In the genomic region with DNA sequence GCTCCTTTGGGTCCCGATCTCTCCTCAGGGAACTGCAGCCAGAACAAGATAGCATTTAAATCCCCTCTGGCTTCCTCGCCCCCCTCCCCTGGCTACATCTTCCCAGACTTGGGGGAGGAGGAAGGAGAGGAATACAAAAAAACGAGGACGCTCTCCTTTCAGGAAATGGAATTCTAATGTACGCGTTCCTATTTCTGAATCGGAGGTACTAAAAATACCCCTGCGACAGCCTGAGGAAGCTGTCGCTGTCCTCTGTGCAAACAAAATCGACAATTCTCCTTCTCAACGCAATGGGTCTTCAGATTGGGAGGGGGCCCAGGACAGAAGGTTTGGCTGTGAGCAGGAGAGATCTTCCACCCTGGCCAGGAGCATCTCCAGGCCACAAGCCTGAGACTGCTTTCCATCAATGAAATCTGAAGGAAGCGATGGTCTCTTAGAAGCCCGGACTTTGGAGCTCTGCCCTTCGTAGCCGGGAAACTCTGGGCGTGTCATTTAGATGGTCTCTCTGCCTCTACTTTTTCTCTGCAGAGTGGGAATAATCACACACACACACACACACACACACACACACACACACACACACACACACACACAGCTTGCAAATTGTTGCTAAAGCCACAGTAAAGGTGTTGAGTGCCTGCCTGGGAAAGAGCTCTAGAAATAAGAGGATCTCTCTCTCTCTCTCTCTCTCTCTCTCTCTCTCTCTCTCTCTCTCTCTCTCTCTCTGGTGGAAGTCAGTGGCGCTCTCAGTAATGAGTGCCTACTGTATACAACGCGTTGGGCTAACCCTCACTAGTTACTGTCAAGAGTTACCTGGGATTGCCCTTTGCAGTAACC, we compare ENCODE assay signal across 14 mouse cellular contexts. TPM values are rescaled to one million over a fixed set of nuclear protein-coding genes. Genes with fewer than 3 reads are reported as not detected.
DNase-seq lines count a peak whose midpoint lies in the region; ATAC-seq lines count a peak whose summit lies in the region.
"Had no signal": no experiment of that assay in that cellular context is flagged by ENCODE, and none has a peak within 500 bp of the region (broad histone marks: within the 10 kb centered on the region; RNA-seq: fewer than 3 reads in every experiment).

No protein-coding gene starts in this region.

- WGBS in heart, embryonic 15.5 days, result under 1% methylated on average over 19 of the region's 19 CpGs
- WGBS in neural tube, embryonic 15.5 days, result 1% methylated on average over 19 of the region's 19 CpGs
- WGBS in forebrain, embryonic 14.5 days, result 3% methylated on average over 19 of the region's 19 CpGs

- no peak overlapping the region for H3K9ac ChIP-seq in heart, embryonic 15.5 days
- no peak overlapping the region for H3K9ac ChIP-seq in neural tube, embryonic 15.5 days (replicated peaks)
- peak overlapping the region; percentile 91 for H3K9ac ChIP-seq in forebrain, embryonic 14.5 days (ENCODE audit: low read length)
- H3K9ac ChIP-seq: hindbrain, embryonic 15.5 days; lung, embryonic 14.5 days had no signal

- peaks cover 95% of the 10 kb centered on the region for H3K27me3 ChIP-seq in heart, embryonic 15.5 days
- peaks cover 91% of the 10 kb centered on the region for H3K27me3 ChIP-seq in neural tube, embryonic 15.5 days (replicated peaks)
- peaks cover 21% of the 10 kb centered on the region for H3K27me3 ChIP-seq in forebrain, embryonic 14.5 days (replicated peaks; ENCODE audit: control insufficient read depth, insufficient read depth, low read length)

- peaks cover 27% of the 10 kb centered on the region for H3K4me1 ChIP-seq in heart, embryonic 15.5 days (replicated peaks)
- peaks cover 23% of the 10 kb centered on the region for H3K4me1 ChIP-seq in neural tube, embryonic 15.5 days
- H3K4me1 ChIP-seq in forebrain, embryonic 14.5 days (ENCODE audit: control insufficient read depth, insufficient read depth, low read length), result peaks cover 21% of the 10 kb centered on the region; the same call in 1 of the 2 replicates

- no peaks in the 10 kb centered on the region for H3K36me3 ChIP-seq in heart, embryonic 15.5 days
- no peaks in the 10 kb centered on the region for H3K36me3 ChIP-seq in neural tube, embryonic 15.5 days
- H3K36me3 ChIP-seq in forebrain, embryonic 14.5 days (ENCODE audit: control insufficient read depth, insufficient read depth, low read length), result peaks cover 8% of the 10 kb centered on the region; the same call in 1 of the 2 replicates
- H3K36me3 ChIP-seq: hindbrain, embryonic 15.5 days had no signal

- no peak for ATAC-seq in heart, embryonic 15.5 days (replicated peaks; ENCODE audit: insufficient number of reproducible peaks, insufficient read depth, low FRiP score, low read depth)
- ATAC-seq in neural tube, embryonic 15.5 days (ENCODE audit: low FRiP score), result no peak
- no peak for ATAC-seq in forebrain, embryonic 14.5 days
- ATAC-seq: activated CD4-positive, CD25-positive, alpha-beta regulatory T cell, adult 4 months had no signal

- H3K4me2 ChIP-seq in heart, embryonic 15.5 days, result peak overlapping the region; percentile 43
- no peak overlapping the region for H3K4me2 ChIP-seq in neural tube, embryonic 15.5 days
- H3K4me2 ChIP-seq in forebrain, embryonic 14.5 days (ENCODE audit: low read length), result peak overlapping the region; percentile 64

- H3K27ac ChIP-seq in heart, embryonic 15.5 days, result no peak overlapping the region
- no peak overlapping the region for H3K27ac ChIP-seq in neural tube, embryonic 15.5 days (replicated peaks)
- peak overlapping the region; percentile 98 for H3K27ac ChIP-seq in forebrain, embryonic 14.5 days (ENCODE audit: low read depth, low read length)
- H3K27ac ChIP-seq: hindbrain, embryonic 15.5 days had no signal

- DNase-seq in heart, postnatal 4 days, result no peak
- peak; percentile 39 for DNase-seq in neural tube, embryonic 10.5 days (ENCODE audit: extremely low spot score, low spot score)
- DNase-seq in forebrain, embryonic 14.5 days (ENCODE audit: low spot score), result peak; percentile 58
- peak; percentile 50 for DNase-seq in retina, embryonic 14.5 days (ENCODE audit: low spot score)
- DNase-seq in spleen, adult 18-20 months, result no peak
- DNase-seq in lung, postnatal 14 days, result no peak
- DNase-seq: cerebellum, adult 18-20 months; lung, embryonic 14.5 days; thymus, postnatal 4 days had no signal

- peak overlapping the region; percentile 24 for H3K4me3 ChIP-seq in heart, embryonic 15.5 days
- no peak overlapping the region for H3K4me3 ChIP-seq in neural tube, embryonic 15.5 days (replicated peaks)
- peak overlapping the region; percentile 56 for H3K4me3 ChIP-seq in forebrain, embryonic 14.5 days (ENCODE audit: low read depth, low read length)
- H3K4me3 ChIP-seq: hindbrain, embryonic 15.5 days had no signal

- no peaks in the 10 kb centered on the region for H3K9me3 ChIP-seq in heart, embryonic 15.5 days (replicated peaks)
- no peaks in the 10 kb centered on the region for H3K9me3 ChIP-seq in neural tube, embryonic 15.5 days (replicated peaks)
- no peaks in the 10 kb centered on the region for H3K9me3 ChIP-seq in forebrain, embryonic 14.5 days (replicated peaks; ENCODE audit: control insufficient read depth, low read length)
- H3K9me3 ChIP-seq: hindbrain, embryonic 15.5 days had no signal

RNA-seq across cellular contexts. Expression of a gene that starts 7.5 kb away (rescaled TPM):
- polyA plus RNA-seq in heart, embryonic 15.5 days (2015; fragmentation: Nextera tagmentation; extraction: Ambion mirVana), result 0.09 and 0.20 TPM in 2 replicates
- total RNA-seq in heart, postnatal 4 days (2021), result not detected
- polyA plus RNA-seq in neural tube, embryonic 15.5 days (2015; fragmentation: Nextera tagmentation; extraction: Ambion mirVana), result 1.0 TPM in 1 of 2 replicates, not detected in the other
- polyA plus RNA-seq in forebrain, embryonic 14.5 days (2014; fragmentation: Nextera tagmentation; extraction: Ambion mirVana), result 69.6 and 81.3 TPM in 2 replicates
- polyA plus RNA-seq: lung, embryonic 14.5 days; neural tube, embryonic 11.5 days had no signal

RNA-seq across cellular contexts. Expression of a gene that starts 56.5 kb away (rescaled TPM):
- polyA plus RNA-seq in heart, embryonic 15.5 days (2015; fragmentation: Nextera tagmentation; extraction: Ambion mirVana), result 30.2 and 31.7 TPM in 2 replicates
- 10 to 100 TPM; 21.8 to 22.4 TPM for total RNA-seq in heart, postnatal 4 days (2021)
- polyA plus RNA-seq in neural tube, embryonic 15.5 days (2015; fragmentation: Nextera tagmentation; extraction: Ambion mirVana), result 36.9 and 37.7 TPM in 2 replicates
- polyA plus RNA-seq in forebrain, embryonic 14.5 days (2014; fragmentation: Nextera tagmentation; extraction: Ambion mirVana), result 44.0 and 44.7 TPM in 2 replicates

RNA-seq across cellular contexts. Expression of a gene that starts 56.7 kb away (rescaled TPM):
- 0.16 and 0.18 TPM in 2 replicates for polyA plus RNA-seq in heart, embryonic 15.5 days (2015; fragmentation: Nextera tagmentation; extraction: Ambion mirVana)
- total RNA-seq in heart, postnatal 4 days (2021), result under 1 TPM; 0.14 to 0.19 TPM
- 0.08 TPM in 1 of 2 replicates, not detected in the other for polyA plus RNA-seq in neural tube, embryonic 15.5 days (2015; fragmentation: Nextera tagmentation; extraction: Ambion mirVana)
- polyA plus RNA-seq in forebrain, embryonic 14.5 days (2014; fragmentation: Nextera tagmentation; extraction: Ambion mirVana), result 0.15 and 0.18 TPM in 2 replicates

Comparison
In these comparisons a context has a peak if more than half of its experiments do, and no peak if none do; other contexts are left out.
1. DNase-seq: peak in neural tube, embryonic 10.5 days (single experiment), forebrain, embryonic 14.5 days (single experiment) and retina, embryonic 14.5 days (single experiment); none in heart, postnatal 4 days (single experiment), spleen, adult 18-20 months (0 of 2) and lung, postnatal 14 days (single experiment).
2. RNA of a gene that starts 7.5 kb away (polyA plus RNA-seq): 69.6 to 81.3 TPM in forebrain, embryonic 14.5 days; 0.09 to 0.20 TPM in heart, embryonic 15.5 days and 1.0 TPM in neural tube, embryonic 15.5 days; every median in the first group is over 10 times any median in the second.